Mouse (Mus musculus) E14TG2a.4 (cell line): ENCODE data around the gene Prr14l.
"Not testable (repeated sequence)": the region's sequence is repeated elsewhere in the genome, so short reads cannot be mapped to it uniquely, and the experiment has no call there.

ENCODE experiments used
- H3K27me3 ChIP-seq: 2 replicates; pipeline ENCODE4 v1.6.1; 2014; ENCODE audit warnings: low read length, control low read depth; ENCODE audit not compliant: insufficient read depth
- H3K36me3 ChIP-seq: 2 replicates; pipeline ENCODE4 v1.6.1; 2014; ENCODE audit warnings: low read length, control low read depth; ENCODE audit not compliant: insufficient read depth
- H3K4me1 ChIP-seq: replicated peaks from 2 replicates; pipeline ENCODE4 v1.6.1; 2014; ENCODE audit warnings: low read depth, low read length, control low read depth
- H3K4me3 ChIP-seq: replicated peaks from 2 replicates; pipeline ENCODE4 v1.5.1; 2014; ENCODE audit warnings: mild to moderate bottlenecking, low read length
- H3K9me3 ChIP-seq: 2 replicates; pipeline ENCODE4 v1.6.1; 2014; ENCODE audit warnings: low read length, control low read depth
- CTCF ChIP-seq: conservative IDR thresholded peaks from 2 replicates; pipeline ENCODE4 v1.5.1; 2014; ENCODE audit warnings: low read length
- NANOG ChIP-seq: IDR thresholded peaks from 2 replicates; pipeline ENCODE4 v1.6.1; 2014; ENCODE audit warnings: borderline replicate concordance, low read length, mixed read lengths
- POU5F1 ChIP-seq: IDR thresholded peaks from 2 replicates; pipeline ENCODE4 v1.6.1; 2014; ENCODE audit warnings: low read length, borderline replicate concordance

Prr14l gene

DNA sequence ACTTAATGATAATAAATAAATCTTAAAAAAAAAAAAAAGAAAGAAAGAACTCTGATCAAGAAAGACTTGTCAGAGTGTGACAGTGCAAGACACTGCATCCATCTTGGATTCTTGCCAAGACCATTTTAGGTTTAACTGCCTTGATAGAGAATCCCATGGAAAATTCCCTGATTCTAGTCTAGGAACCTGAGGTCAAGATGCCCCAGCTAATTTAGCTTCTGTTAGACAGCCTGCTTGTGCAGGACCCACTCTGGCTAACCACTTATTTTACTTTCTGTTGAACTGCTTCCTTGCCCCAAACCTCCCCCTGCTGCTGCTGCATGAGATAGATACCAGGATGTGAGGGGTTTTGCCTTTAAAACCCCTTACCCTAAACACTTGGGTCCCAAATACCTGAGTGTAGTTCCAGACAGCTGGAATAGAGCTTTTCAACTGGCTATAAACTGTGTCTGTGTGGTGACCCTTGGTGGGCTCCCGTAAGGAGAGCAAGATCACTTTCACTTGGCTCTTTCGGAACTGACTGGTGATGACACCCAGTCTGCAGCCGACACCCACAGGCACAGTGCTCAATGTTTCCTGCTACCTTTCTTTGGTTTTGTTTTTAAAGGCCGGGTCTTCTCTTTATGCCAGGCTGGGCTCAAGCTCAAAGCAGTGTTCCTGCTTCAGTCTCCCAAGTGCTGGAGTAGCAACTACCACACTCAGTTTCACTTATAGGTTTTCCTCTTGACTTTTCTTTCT, 86.3 kb downstream of the Prr14l start:
- Histone ChIP-seq H3K36me3 (peaks cover 94% of the 10 kb centered on the region), H3K4me1 (peaks cover 35% of the 10 kb centered on the region), H3K4me3 (no peak overlapping the region), H3K9me3 (no peaks in the 10 kb centered on the region), H3K27me3 (no peaks in the 10 kb centered on the region)
- TF ChIP-seq CTCF (no peak), POU5F1 (no peak), NANOG (no peak)

DNA sequence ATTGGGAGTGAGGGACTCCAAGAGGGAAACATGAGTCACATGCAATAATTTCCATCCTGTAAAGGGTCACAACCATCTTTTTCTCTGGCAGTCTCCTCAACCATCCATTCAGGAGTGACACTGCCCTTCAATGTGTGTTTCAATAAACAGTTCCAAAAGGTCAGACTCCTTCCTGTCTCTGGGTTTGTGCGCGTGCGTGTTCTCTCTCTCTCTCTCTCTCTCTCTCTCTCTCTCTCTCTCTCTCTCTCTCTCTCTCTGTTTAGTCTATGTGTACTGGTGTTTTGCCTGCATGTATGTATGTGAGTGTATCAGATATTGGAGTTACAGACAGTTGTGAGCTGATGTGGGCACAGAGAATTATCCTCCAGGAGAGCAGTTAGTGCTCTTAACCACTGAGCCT, 87.1 kb downstream of the Prr14l start:
- no peak overlapping the region for H3K4me3 ChIP-seq
- H3K36me3 ChIP-seq, result peaks cover 95% of the 10 kb centered on the region
- H3K4me1 ChIP-seq, result peaks cover 30% of the 10 kb centered on the region
- TF ChIP-seq CTCF (no peak), NANOG (no peak), POU5F1 (no peak)
- H3K27me3 ChIP-seq, result no peaks in the 10 kb centered on the region
- H3K9me3 ChIP-seq, result no peaks in the 10 kb centered on the region

DNA sequence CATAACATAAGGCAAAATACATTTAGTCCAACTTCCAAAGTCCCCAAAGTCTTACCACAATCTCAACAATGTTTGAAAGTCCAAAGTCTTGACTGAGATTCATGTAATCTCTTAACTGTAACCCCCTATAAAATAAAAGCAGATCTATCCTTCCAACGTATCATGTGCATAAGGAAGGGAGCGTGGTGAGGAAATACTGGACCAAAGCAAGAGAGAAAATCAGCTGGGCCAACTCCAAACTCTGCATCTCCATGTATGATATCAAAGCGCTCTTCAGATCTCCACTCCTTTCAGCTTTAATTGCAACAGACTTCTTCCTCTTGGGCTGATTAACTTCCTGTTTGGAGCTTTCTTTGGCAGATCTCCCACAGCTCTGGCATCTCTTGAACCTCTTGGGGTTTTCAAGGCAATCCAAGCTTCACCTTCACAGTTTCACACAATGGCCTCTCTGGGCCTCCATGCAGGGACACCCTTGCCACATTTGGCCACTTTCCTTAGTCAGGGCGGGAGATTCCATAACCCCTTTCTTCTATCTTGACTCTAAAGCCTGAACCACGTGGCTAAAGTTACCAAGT, 92.4 kb downstream of the Prr14l start:
- no peak for TF ChIP-seq POU5F1
- no peak for TF ChIP-seq NANOG
- no peak for TF ChIP-seq CTCF
- Histone ChIP-seq H3K27me3 (no peaks in the 10 kb centered on the region), H3K36me3 (peaks cover 88% of the 10 kb centered on the region), H3K4me1 (peaks cover 16% of the 10 kb centered on the region), H3K9me3 (no peaks in the 10 kb centered on the region), H3K4me3 (no peak overlapping the region)

DNA sequence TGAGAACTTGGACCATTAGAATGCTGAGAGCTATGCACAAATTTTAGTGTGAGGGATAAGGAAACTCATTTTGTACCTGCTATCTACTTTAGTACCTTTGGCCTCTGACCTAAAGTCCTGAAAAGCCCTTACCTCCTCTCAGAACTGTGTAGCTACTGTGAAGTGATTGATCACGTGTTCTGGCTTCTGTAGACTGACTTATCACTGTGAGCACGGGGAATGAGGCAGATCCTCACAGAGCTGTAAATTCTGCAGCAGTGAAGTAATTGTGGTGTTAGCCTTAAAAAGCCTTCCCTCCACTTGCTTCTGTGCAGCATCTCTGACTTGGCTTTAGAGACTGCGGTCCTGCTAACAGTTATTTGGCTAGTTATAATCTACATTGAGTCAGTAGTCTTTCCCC, 93.3 kb downstream of the Prr14l start:
- H3K36me3 ChIP-seq, result peaks cover 89% of the 10 kb centered on the region
- TF ChIP-seq CTCF (no peak), POU5F1 (no peak), NANOG (no peak)

DNA sequence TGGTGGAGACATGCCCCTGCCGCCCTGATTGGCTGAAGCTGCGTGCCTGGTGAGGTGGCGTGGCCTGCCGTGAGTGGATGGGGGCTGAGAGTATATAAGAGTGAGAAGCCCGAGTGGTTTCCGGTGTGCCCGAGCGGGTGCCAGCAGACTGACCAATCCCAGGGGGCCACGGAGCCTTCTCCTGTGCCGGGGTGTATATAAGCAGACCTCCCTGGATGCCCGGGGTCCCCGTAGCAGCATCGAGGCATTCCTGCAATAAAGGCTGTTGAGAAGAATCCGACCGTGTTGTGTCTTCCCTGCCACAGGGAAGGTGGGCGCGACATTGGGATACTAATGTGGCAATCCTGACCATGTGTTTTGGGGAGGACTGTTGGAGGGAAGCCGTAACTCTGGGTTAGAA, 93.7 kb downstream of the Prr14l start:
- peaks cover 89% of the 10 kb centered on the region for H3K36me3 ChIP-seq
- not testable (repeated sequence) for H3K4me3 ChIP-seq, H3K9me3 ChIP-seq, H3K27me3 ChIP-seq
- peaks cover 24% of the 10 kb centered on the region for H3K4me1 ChIP-seq

More for the DNA sequence above, 93.3 kb downstream of the Prr14l start:
- no peak overlapping the region for H3K4me3 ChIP-seq
- peaks cover 21% of the 10 kb centered on the region for H3K4me1 ChIP-seq
- H3K27me3 ChIP-seq, result no peaks in the 10 kb centered on the region
- H3K9me3 ChIP-seq, result no peaks in the 10 kb centered on the region

DNA sequence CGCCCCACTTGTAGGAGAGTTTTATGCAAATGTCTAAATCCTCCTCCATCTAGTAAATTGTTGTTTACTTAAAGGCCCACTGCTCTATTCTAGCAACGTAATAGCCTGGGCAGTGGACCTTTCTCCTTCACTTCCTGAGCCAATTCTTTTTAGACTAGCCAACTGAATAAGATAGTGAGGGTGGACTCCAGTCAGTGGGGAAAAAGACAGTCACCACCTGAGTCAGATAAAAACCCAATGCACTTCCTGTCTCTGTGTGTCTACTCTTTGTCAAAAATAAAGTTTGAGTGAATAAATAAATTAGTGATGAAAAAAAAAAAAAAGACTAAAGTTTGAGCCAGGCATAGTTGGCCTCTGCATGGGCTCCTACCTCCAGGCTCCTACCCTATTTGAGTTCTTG, 94.4 kb downstream of the Prr14l start:
- Histone ChIP-seq H3K9me3 (no peaks in the 10 kb centered on the region), H3K4me3 (no peak overlapping the region), H3K27me3 (no peaks in the 10 kb centered on the region), H3K4me1 (peaks cover 30% of the 10 kb centered on the region), H3K36me3 (peaks cover 85% of the 10 kb centered on the region)
- TF ChIP-seq CTCF (no peak), NANOG (no peak), POU5F1 (no peak)

DNA sequence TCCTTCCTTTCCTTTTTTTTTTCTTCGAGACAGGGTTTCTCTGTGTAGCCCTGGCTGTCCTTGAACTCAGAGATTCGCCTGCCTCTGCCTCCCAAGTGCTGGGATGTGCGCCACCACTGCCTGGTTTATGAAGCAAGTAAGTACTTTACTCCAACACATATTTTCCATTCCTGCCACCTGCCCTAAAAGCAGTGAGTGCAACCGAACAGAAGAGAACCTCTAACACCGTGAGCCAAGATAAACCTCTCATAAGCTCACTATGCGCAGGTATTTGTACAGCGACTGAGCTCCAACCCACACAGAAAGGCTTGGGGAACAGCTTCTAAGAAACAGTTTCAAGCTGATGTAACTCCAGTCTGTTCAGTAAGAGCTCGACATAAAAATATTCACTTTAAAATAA, 97.9 kb downstream of the Prr14l start:
- TF ChIP-seq POU5F1 (no peak), CTCF (no peak), NANOG (no peak)

DNA sequence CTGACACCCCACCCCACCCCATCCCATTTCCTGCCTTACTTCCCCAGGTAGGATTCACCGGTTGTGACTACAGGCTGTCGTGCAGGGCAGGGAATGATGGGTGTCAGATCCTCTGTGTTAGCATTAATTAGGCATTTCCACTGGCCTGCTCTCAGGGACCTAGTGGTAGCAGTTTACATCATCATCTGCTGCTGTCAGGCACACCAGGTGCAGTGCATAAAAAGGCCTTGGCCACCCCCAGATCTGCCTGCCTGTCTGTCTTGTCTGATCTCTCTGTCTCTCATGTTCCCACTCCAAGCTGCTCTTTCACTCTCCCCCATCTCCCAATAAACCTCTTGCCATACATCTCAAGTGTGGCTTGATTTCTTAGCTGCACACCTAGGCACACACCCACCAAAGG, 102.3 kb downstream of the Prr14l start:
- Histone ChIP-seq H3K36me3 (peaks cover 43% of the 10 kb centered on the region), H3K4me3 (no peak overlapping the region), H3K27me3 (no peaks in the 10 kb centered on the region), H3K9me3 (no peaks in the 10 kb centered on the region), H3K4me1 (peaks cover 76% of the 10 kb centered on the region)
- TF ChIP-seq NANOG (no peak), CTCF (no peak), POU5F1 (no peak)

More for the DNA sequence above, 97.9 kb downstream of the Prr14l start:
- Histone ChIP-seq H3K4me3 (no peak overlapping the region), H3K9me3 (no peaks in the 10 kb centered on the region), H3K27me3 (no peaks in the 10 kb centered on the region), H3K4me1 (peaks cover 58% of the 10 kb centered on the region), H3K36me3 (peaks cover 61% of the 10 kb centered on the region)

DNA sequence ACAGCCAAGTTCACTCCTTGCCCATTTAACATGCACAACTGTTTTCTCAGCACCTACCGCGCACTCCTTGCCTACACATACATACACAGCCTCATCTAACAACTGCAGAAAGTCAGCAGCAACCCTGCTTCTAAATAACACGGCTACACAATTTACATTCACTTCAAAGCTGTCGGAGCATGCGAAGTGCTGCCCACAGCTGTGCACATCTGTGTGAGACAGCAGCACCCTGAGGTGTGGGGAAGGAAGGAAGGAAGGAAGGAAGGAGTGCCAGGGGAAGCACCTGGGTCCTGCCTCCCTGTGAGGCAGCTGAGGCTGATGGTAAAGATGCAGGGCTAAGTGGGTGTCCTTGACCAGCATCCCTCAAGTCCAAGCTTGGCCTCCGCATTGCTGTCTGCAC, 105.1 kb downstream of the Prr14l start:
- Histone ChIP-seq H3K4me3 (no peak overlapping the region), H3K27me3 (no peaks in the 10 kb centered on the region), H3K36me3 (peaks cover 36% of the 10 kb centered on the region), H3K4me1 (peaks cover 82% of the 10 kb centered on the region), H3K9me3 (no peaks in the 10 kb centered on the region)
- no peak for TF ChIP-seq CTCF
- no peak for TF ChIP-seq NANOG
- TF ChIP-seq POU5F1, result no peak
